Mouse (Mus musculus): ENCODE results near the gene Brd3os.

Brd3os gene

GRCm38 (mm10) chr2:27441767-27442707 lies at the start of gene Brd3os:
TSS of gene Brd3os (plus strand) at chr2:27442324.
- peak; percentile 73 for DNase-seq

GRCm38 (mm10) chr2:27394158-27394832 lies 47.8 kb upstream of the Brd3os start:
- no peak for DNase-seq

GRCm38 (mm10) chr2:27396656-27397440 lies 45.3 kb upstream of the Brd3os start:
- DNase-seq: no peak

- DNase-seq: no peak
Observed at GRCm38 (mm10) chr2:27400083-27400482, 42.0 kb upstream of the Brd3os start.

GRCm38 (mm10) chr2:27401544-27401943 lies 40.6 kb upstream of the Brd3os start:
- no peak for DNase-seq

- DNase-seq: peak; percentile 20
Observed at GRCm38 (mm10) chr2:27404375-27405093, 37.6 kb upstream of the Brd3os start.

GRCm38 (mm10) chr2:27405094-27405884 lies 36.8 kb upstream of the Brd3os start:
- no peak for DNase-seq

- DNase-seq: no peak
Observed at GRCm38 (mm10) chr2:27406928-27407327, 35.2 kb upstream of the Brd3os start.

GRCm38 (mm10) chr2:27408194-27408593 lies 33.9 kb upstream of the Brd3os start:
- no peak for DNase-seq

- no peak for DNase-seq
Observed at GRCm38 (mm10) chr2:27410518-27411140, 31.5 kb upstream of the Brd3os start.

GRCm38 (mm10) chr2:27411688-27412174 lies 30.4 kb upstream of the Brd3os start:
- peak; percentile 44 for DNase-seq

GRCm38 (mm10) chr2:27412245-27412800 lies 29.8 kb upstream of the Brd3os start:
- no peak for DNase-seq

- no peak for DNase-seq
Observed at GRCm38 (mm10) chr2:27413582-27413935, 28.6 kb upstream of the Brd3os start.

GRCm38 (mm10) chr2:27413936-27414657 lies 28.0 kb upstream of the Brd3os start:
- DNase-seq: peak; percentile 47

- DNase-seq: peak; percentile 17
Observed at GRCm38 (mm10) chr2:27415060-27415783, 26.9 kb upstream of the Brd3os start.

GRCm38 (mm10) chr2:27416425-27416824 lies 25.7 kb upstream of the Brd3os start:
- DNase-seq: no peak

- no peak for DNase-seq
Observed at GRCm38 (mm10) chr2:27417648-27418153, 24.4 kb upstream of the Brd3os start.

GRCm38 (mm10) chr2:27418577-27419070 lies 23.5 kb upstream of the Brd3os start:
- DNase-seq: no peak
